Mouse (Mus musculus): ENCODE results near the gene Pspn. TPM values are rescaled to one million over a fixed set of nuclear protein-coding genes. Genes with fewer than 3 reads are reported as not detected.

The Pspn gene
- polyA plus RNA-seq, 1 experiment from 2014 or later = not detected

DNA sequence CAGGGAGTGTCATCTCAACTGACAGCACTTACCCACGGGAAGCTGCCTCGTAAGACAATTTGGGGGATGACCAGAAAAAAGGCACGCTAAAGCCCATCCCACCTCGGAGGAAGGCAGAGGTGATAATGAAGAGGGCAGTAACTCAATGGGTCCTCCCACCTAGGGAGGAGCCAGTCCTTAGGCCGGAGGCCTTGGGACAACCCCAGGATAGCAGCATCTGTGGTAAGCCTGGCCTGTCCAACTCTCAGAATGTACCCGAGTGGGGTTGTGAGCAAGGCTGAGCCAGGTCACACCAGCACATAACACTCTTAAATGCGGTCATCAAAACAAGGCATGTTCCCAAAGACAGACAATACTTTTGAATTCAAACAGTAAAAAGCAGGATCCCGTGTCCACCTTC is 29.9 kb upstream of the Pspn start:
- Histone ChIP-seq H3K36me3 (ENCODE audit: control insufficient read depth, insufficient read depth, low read length) (peaks cover 26% of the 10 kb centered on the region), H3K27me3 (ENCODE audit: control insufficient read depth, insufficient read depth, low read length) (no peaks in the 10 kb centered on the region), H3K4me1 (ENCODE audit: control insufficient read depth, insufficient read depth, low read length) (peaks cover 11% of the 10 kb centered on the region), H3K9ac (ENCODE audit: low read length) (peak overlapping the region; percentile 99), H3K4me3 (ENCODE audit: low read depth, low read length) (peak overlapping the region; percentile 96), H3K4me2 (ENCODE audit: low read depth) (peak overlapping the region; percentile 86), H3K27ac (ENCODE audit: low read depth, low read length) (no peak overlapping the region), H3K9me3 (ENCODE audit: control insufficient read depth, low read length) (no peaks in the 10 kb centered on the region)
- no peak for DNase-seq (ENCODE audit: low spot score)
- 34% methylated on average over 8 of the region's 8 CpGs for WGBS
- ATAC-seq (ENCODE audit: insufficient read depth, low FRiP score, low TSS enrichment) = no peak

- Histone ChIP-seq H3K9me3 (ENCODE audit: control insufficient read depth, low read length) (no peaks in the 10 kb centered on the region), H3K9ac (ENCODE audit: low read length) (no peak overlapping the region), H3K4me2 (ENCODE audit: low read depth) (no peak overlapping the region), H3K27me3 (ENCODE audit: control insufficient read depth, insufficient read depth, low read length) (no peaks in the 10 kb centered on the region), H3K27ac (ENCODE audit: low read depth, low read length) (no peak overlapping the region), H3K36me3 (ENCODE audit: control insufficient read depth, insufficient read depth, low read length) (peaks cover 44% of the 10 kb centered on the region), H3K4me1 (ENCODE audit: control insufficient read depth, insufficient read depth, low read length) (peaks cover 11% of the 10 kb centered on the region), H3K4me3 (ENCODE audit: low read depth, low read length) (no peak overlapping the region)
- ATAC-seq (ENCODE audit: insufficient read depth, low FRiP score, low TSS enrichment) (no peak), DNase-seq (ENCODE audit: low spot score) (no peak)
- WGBS = 97% methylated on average over 4 of the region's 4 CpGs
Observed at GRCm38 (mm10) chr17:57027471-57027870, 27.7 kb upstream of the Pspn start.

GRCm38 (mm10) chr17:57020960-57021359 is 21.1 kb upstream of the Pspn start:
- H3K4me3 ChIP-seq (ENCODE audit: low read depth, low read length) = no peak overlapping the region
- H3K9ac ChIP-seq (ENCODE audit: low read length) = no peak overlapping the region
- no peaks in the 10 kb centered on the region for H3K4me1 ChIP-seq (ENCODE audit: control insufficient read depth, insufficient read depth, low read length)
- H3K4me2 ChIP-seq (ENCODE audit: low read depth) = no peak overlapping the region
- ATAC-seq (ENCODE audit: insufficient read depth, low FRiP score, low TSS enrichment) (no peak), DNase-seq (ENCODE audit: low spot score) (no peak)
- 90% methylated on average over 5 of the region's 5 CpGs for WGBS
- no peaks in the 10 kb centered on the region for H3K27me3 ChIP-seq (ENCODE audit: control insufficient read depth, insufficient read depth, low read length)
- H3K9me3 ChIP-seq (ENCODE audit: control insufficient read depth, low read length) = no peaks in the 10 kb centered on the region
- peaks cover 38% of the 10 kb centered on the region for H3K36me3 ChIP-seq (ENCODE audit: control insufficient read depth, insufficient read depth, low read length)
- H3K27ac ChIP-seq (ENCODE audit: low read depth, low read length) = no peak overlapping the region

DNA sequence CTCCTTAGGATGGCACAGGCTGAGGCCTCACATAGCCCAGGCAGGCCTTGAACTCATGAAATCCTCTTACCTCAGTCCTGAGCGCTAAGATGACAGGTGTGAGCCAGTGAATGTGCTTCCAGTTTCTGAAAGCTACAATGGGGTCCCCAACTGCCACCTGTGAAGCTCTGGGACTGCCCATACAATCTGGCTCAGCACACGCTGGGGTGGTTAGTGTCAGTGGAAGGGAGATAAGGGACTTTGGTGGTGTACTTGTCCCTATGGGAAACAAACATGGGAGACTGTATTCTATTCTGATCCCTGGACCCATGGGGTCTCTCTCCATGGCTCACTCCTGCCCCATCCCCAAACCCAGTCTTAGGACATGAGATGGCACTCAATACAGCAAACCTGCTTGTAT is 19.9 kb upstream of the Pspn start:
- no peak for DNase-seq (ENCODE audit: low spot score)
- Histone ChIP-seq H3K9ac (ENCODE audit: low read length) (no peak overlapping the region), H3K27ac (ENCODE audit: low read depth, low read length) (no peak overlapping the region)

DNA sequence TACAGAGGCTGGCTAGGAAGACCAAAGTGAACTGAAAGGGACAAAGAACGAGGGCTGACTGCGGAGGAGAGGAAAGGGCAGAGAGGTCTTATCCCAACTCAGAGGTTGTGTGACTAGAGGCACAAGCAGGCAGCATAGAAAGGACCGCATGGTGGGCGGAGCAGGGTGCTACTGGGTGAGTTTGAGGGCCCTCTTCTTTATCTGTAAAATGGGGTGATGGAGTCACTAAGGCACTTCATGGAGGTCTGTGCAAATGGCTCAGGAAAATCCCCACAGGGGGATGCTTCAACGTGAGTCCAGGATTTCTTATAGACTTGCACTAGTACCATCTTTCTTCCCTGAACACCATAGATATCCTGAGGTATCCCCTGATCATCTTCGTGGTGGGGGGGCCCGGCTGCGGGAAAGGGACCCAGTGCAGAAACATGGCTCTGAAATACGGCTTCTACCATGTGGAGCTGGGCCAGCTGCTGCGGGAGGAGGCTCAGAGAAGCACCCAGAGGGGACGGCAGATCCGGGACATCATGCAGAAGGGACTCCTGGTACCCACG is 12.5 kb upstream of the Pspn start:
- no peak for ATAC-seq (ENCODE audit: insufficient read depth, low FRiP score, low TSS enrichment)

More for the DNA sequence above, 19.9 kb upstream of the Pspn start:
- 82% methylated on average over 2 of the region's 2 CpGs for WGBS
- Histone ChIP-seq H3K4me3 (ENCODE audit: low read depth, low read length) (no peak overlapping the region), H3K4me2 (ENCODE audit: low read depth) (no peak overlapping the region), H3K4me1 (ENCODE audit: control insufficient read depth, insufficient read depth, low read length) (no peaks in the 10 kb centered on the region), H3K36me3 (ENCODE audit: control insufficient read depth, insufficient read depth, low read length) (peaks cover 26% of the 10 kb centered on the region), H3K27me3 (ENCODE audit: control insufficient read depth, insufficient read depth, low read length) (no peaks in the 10 kb centered on the region), H3K9me3 (ENCODE audit: control insufficient read depth, low read length) (no peaks in the 10 kb centered on the region)
- ATAC-seq (ENCODE audit: insufficient read depth, low FRiP score, low TSS enrichment) = no peak

DNA sequence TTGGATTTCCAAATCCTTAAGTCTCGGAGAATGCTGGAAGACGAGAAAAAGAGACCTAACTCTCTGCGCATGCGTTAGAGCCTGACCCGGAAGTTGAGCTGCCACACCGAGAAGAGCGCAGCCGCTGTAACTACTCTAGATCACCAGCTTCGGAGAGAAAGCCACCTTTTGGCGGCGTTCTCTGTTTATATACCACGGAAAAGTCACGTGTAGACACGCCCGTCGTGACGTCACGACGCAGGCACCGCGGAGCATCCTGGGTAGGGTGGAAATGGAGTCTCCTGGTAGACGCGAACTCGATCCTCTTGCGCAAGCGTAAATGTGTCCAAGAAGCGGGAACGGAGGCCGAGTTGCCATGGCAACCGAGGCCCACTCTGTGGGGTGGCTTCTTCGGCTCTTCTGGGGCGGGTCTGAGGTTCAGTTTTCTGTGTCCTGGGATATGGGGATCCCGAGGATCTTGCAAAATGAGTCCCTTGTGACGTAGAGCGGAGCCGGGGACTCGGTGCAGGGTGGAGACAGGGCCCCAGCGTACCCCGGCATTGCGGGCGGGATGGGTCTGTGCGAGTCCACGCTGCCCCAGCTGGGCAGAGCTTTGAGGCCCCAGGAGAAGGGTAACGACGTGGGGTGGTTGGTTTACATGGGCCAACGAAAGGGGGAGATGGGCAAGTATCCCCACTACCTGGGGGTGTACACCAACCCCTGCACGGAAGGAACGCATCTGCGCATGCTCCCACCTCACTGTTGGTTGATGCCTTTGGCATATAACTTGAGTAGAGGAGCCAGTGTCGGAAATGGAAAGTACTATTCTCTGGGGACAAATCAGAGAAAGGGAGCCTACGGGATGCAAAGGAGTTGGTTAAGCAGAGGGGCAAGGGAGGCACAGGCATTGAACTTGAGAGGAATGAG is 11.7 kb upstream of the Pspn start, which contains the start of the genes Gtf2f1 and Gm17949:
Gtf2f1 (minus strand) TSS at position 53 of the 906 bp plus-strand sequence.
Gm17949 (plus strand) TSS at position 234 of the 906 bp plus-strand sequence.
- under 1% methylated on average over 51 of the region's 51 CpGs for WGBS
- no peaks in the 10 kb centered on the region for H3K27me3 ChIP-seq (ENCODE audit: control insufficient read depth, insufficient read depth, low read length)
- H3K9ac ChIP-seq (ENCODE audit: low read length) = peak within 1 kb of the TSS; percentile 81
- H3K4me3 ChIP-seq (ENCODE audit: low read depth, low read length) = peak within 1 kb of the TSS; percentile 61
- DNase-seq (ENCODE audit: low spot score) = peak; percentile 99
- peaks cover 4% of the 10 kb centered on the region for H3K4me1 ChIP-seq (ENCODE audit: control insufficient read depth, insufficient read depth, low read length)
- H3K4me2 ChIP-seq (ENCODE audit: low read depth) = peak within 1 kb of the TSS; percentile 90
- H3K36me3 ChIP-seq (ENCODE audit: control insufficient read depth, insufficient read depth, low read length) = peaks cover 4% of the 10 kb centered on the region
- ATAC-seq (ENCODE audit: insufficient read depth, low FRiP score, low TSS enrichment) = peak; percentile 88
- peak within 1 kb of the TSS; percentile 78 for H3K27ac ChIP-seq (ENCODE audit: low read depth, low read length)
- H3K9me3 ChIP-seq (ENCODE audit: control insufficient read depth, low read length) = no peaks in the 10 kb centered on the region

More for the DNA sequence above, 12.5 kb upstream of the Pspn start:
- no peak for DNase-seq (ENCODE audit: low spot score)
- H3K9me3 ChIP-seq (ENCODE audit: control insufficient read depth, low read length) = no peaks in the 10 kb centered on the region
- H3K36me3 ChIP-seq (ENCODE audit: control insufficient read depth, insufficient read depth, low read length) = no peaks in the 10 kb centered on the region; the same call in 1 of the 2 replicates
- WGBS = 70% methylated on average over 13 of the region's 13 CpGs
- peak overlapping the region; percentile 61 for H3K4me3 ChIP-seq (ENCODE audit: low read depth, low read length)
- H3K4me1 ChIP-seq (ENCODE audit: control insufficient read depth, insufficient read depth, low read length) = peaks cover 4% of the 10 kb centered on the region
- peak overlapping the region; percentile 81; the same call in 1 of the 2 replicates for H3K9ac ChIP-seq (ENCODE audit: low read length)
- no peaks in the 10 kb centered on the region for H3K27me3 ChIP-seq (ENCODE audit: control insufficient read depth, insufficient read depth, low read length)
- H3K4me2 ChIP-seq (ENCODE audit: low read depth) = peak overlapping the region; percentile 90
- H3K27ac ChIP-seq (ENCODE audit: low read depth, low read length) = no peak overlapping the region

- Histone ChIP-seq H3K27me3 (ENCODE audit: control insufficient read depth, insufficient read depth, low read length) (no peaks in the 10 kb centered on the region), H3K4me1 (ENCODE audit: control insufficient read depth, insufficient read depth, low read length) (peaks cover 4% of the 10 kb centered on the region), H3K9ac (ENCODE audit: low read length) (peak overlapping the region; percentile 46), H3K27ac (ENCODE audit: low read depth, low read length) (no peak overlapping the region), H3K9me3 (ENCODE audit: control insufficient read depth, low read length) (no peaks in the 10 kb centered on the region), H3K4me2 (ENCODE audit: low read depth) (peak overlapping the region; percentile 72), H3K4me3 (ENCODE audit: low read depth, low read length) (peak overlapping the region; percentile 61), H3K36me3 (ENCODE audit: control insufficient read depth, insufficient read depth, low read length) (peaks cover 4% of the 10 kb centered on the region)
- 1% methylated on average over 19 of the region's 19 CpGs for WGBS
- DNase-seq (ENCODE audit: low spot score) (no peak), ATAC-seq (ENCODE audit: insufficient read depth, low FRiP score, low TSS enrichment) (peak; percentile 42)
Observed at GRCm38 (mm10) chr17:57010911-57011235, 11.1 kb upstream of the Pspn start.

DNA sequence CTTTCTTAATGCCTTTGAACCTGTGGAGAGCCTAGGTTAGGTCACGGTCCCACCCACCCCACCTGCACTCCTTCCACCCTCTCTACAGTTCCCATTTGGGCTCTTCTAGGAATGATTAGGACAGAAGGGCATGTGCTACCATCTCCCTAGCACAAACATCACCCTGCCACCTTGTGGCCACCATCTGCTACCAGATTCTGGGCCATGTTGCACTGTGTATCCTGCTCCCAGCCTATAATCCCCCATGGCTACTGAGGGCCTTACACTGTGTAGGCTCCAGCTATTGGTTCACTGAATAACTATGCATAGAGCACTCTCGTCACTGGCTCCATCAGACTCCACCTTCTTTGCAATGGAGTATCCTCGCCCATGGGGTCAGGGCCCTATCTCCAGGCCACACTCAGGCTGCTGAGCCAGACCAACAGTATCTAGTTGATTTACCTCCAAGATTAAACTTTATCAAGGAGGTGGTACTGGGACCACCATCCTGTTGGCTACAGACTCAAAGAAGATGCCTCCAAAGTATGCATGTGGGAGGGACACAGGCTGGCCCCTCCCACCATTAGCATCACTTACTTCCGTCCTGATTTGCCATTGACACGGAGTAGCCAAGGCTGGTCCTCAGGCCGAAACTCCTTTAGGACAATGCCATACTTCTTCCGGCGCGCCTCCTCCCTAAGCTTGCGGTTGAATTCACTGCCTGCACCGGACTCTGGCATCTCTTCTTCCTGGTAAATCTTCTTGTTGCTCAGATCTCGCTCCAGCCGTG is 7.5 kb upstream of the Pspn start:
- peaks cover 4% of the 10 kb centered on the region for H3K4me1 ChIP-seq (ENCODE audit: control insufficient read depth, insufficient read depth, low read length)
- 92% methylated on average over 13 of the region's 13 CpGs for WGBS
- no peak overlapping the region for H3K27ac ChIP-seq (ENCODE audit: low read depth, low read length)
- H3K27me3 ChIP-seq (ENCODE audit: control insufficient read depth, insufficient read depth, low read length) = no peaks in the 10 kb centered on the region
- ATAC-seq (ENCODE audit: insufficient read depth, low FRiP score, low TSS enrichment) = no peak
- H3K4me2 ChIP-seq (ENCODE audit: low read depth) = no peak overlapping the region
- no peak overlapping the region for H3K9ac ChIP-seq (ENCODE audit: low read length)
- peaks cover 16% of the 10 kb centered on the region for H3K36me3 ChIP-seq (ENCODE audit: control insufficient read depth, insufficient read depth, low read length)
- DNase-seq (ENCODE audit: low spot score) = no peak
- H3K4me3 ChIP-seq (ENCODE audit: low read depth, low read length) = no peak overlapping the region
- H3K9me3 ChIP-seq (ENCODE audit: control insufficient read depth, low read length) = no peaks in the 10 kb centered on the region
